Mouse (Mus musculus): ENCODE data around the gene Gm47959. TPM values are rescaled to one million over a fixed set of nuclear protein-coding genes. Genes with fewer than 3 reads are reported as not detected.
"Not testable (repeated sequence)": the region's sequence is repeated elsewhere in the genome, so short reads cannot be mapped to it uniquely, and the experiment has no call there.

The Gm47959 gene
- total RNA-seq (2021): not detected

DNA sequence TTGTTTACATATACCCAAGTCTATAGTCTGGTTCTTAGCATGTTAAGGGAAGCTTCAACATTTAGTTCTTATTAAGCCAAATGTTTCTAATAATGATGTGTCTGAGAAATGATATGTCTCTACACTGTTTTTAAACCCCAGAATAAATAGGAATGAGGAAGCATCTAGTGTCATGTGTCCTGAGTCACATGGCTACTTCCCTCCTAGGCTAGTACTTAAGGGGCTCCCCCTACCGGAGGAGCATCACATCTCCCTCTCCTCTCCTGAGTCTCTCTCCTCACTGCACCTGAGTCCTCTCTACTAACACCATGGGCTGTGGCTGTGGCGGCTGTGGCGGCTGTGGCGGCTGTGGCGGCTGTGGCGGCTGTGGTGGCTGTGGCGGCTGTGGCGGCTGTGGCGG lies at the start of gene Gm47959:
Gene Gm47959 (plus strand): TSS at position 243 of the 400 bp plus-strand sequence.
- intact Hi-C loops (cut with DNase I); DNase-seq (ENCODE audit: low spot score in 2 of 2): not testable (repeated sequence)

DNA sequence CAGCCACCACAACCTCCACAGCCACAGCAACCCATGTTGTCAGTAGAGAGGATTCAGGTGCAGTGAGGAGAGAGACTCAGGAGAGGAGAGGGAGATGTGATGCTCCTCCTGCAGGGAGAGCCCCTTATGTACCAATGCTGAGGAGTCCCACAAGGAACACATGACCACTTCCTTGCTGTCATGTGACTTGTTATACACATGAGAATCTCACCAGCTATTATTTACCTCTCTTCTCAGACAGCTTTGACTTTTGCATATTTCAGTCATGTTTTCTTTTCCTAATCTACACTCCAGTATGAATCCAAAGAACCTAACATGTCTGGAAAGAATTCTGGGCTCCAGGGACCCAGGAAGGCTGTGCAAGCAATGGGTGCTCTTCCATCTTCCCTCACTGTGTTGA lies 44.4 kb upstream of the Gm47959 start, which contains the start of gene Gm7544:
Gene Gm7544 (minus strand): TSS at position 101 of the 400 bp plus-strand sequence.
- DNase-seq (ENCODE audit: low spot score in 2 of 2); intact Hi-C loops (cut with DNase I): not testable (repeated sequence)

DNA sequence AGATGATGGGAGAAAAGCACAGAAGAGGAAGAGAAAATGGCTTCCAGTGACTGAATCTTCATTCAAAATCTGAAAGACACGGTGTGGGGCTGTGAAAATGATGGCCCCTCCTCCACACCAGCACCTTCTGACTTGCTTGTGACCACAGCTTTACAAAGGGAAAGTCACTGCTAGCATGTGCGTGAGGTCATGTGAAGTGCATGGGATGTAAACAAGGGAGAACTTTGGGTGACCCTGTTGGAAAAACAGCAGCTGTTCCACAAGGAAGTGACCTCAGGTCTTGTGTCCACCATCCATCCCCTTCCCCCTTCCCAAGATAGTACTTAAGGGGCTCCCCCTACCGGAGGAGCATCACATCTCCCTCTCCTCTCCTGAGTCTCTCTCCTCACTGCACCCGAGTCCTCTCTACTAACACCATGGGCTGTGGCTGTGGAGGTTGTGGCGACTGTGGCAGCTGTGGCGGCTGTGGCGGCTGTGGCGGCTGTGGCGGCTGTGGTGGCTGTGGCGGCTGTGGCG lies 40.4 kb upstream of the Gm47959 start, which contains the start of gene Gm47955:
Gene Gm47955 (plus strand): TSS at position 417 of the 516 bp plus-strand sequence.
- intact Hi-C loops (cut with DNase I): no loop called here
- DNase-seq (ENCODE audit: low spot score in 2 of 2): no peak

DNA sequence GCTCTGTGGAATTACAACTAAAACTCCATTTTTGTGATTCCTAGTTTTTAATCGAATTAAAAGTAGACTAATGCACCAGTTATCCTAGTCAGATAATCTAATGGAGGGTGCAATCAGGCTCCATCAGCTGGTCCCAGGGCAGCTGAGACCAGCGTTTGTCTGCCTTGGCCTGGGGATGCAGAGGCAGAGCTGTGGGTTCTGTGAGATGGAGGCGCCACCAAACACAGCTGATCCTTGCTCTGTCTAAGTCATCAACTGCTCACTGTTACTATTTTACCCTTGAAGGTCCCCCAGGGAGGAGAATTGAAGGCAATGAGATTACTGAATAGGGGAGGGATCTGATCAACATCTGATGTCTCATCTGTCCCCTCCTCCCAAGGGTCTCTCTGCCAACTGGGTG lies 33.9 kb upstream of the Gm47959 start:
- intact Hi-C loops (cut with DNase I): no loop called here
- DNase-seq (ENCODE audit: low spot score in 2 of 2): no peak

DNA sequence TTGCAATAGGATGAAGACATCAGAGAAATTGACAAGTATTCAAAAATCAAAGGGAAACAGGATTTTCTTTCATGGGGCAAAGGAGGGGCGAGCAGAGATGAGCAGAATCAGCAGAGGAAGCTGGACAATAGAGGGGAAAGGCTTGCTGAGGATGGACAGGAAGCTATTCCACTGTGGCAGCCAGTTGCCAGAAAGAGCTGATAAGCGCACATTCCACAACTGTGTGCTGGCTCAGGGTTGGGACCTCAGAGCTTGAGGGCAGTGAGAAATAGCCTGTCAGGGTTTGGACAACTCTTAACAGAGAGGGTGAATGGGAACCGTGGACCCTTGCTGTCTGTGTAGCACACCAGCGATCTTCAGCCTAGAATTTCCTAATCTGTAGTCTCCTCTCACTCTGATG lies 28.3 kb upstream of the Gm47959 start:
- intact Hi-C loops (cut with DNase I): no loop called here
- no peak for DNase-seq (ENCODE audit: low spot score in 2 of 2)

DNA sequence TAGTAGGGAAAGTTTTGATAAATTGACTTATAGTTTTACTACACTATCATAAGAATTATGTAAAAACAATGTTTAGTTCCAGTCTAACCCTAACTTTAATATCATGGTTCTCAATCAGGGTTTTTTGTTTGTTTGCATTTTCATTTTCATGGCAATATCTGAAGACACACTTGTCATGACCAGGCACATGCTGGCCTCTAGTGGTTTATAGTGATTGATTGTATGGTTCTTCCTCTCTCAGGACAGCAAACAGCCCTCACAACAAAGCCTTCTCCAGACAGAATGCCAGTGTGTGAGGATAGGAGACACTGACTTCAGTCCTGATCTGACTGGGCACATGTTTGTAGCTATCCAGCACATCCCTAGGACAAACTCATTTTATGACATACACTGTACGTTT lies 27.1 kb upstream of the Gm47959 start:
- no peak for DNase-seq (ENCODE audit: low spot score in 2 of 2)
- intact Hi-C loops (cut with DNase I): no loop called here

DNA sequence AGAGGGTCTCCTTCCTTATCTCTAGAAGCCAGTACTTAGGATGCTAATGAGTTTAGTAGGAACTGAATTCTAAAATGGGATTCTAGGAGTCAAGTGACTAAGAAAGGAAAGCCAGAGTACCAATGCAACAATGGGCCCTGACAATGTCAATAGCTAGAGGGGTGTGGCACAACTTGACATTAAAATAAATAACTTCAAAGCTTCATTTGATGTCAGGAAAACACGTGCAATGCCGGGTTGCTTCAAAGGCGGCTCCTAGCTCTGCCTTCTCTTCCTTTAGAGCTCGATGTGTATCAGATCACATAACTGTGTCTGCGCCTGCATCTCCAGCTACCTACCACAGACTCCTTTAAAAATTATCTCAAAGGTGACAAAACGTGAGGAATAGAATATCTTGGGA lies 26.4 kb upstream of the Gm47959 start:
- DNase-seq (ENCODE audit: low spot score in 2 of 2): no peak
- intact Hi-C loops (cut with DNase I): no loop called here

DNA sequence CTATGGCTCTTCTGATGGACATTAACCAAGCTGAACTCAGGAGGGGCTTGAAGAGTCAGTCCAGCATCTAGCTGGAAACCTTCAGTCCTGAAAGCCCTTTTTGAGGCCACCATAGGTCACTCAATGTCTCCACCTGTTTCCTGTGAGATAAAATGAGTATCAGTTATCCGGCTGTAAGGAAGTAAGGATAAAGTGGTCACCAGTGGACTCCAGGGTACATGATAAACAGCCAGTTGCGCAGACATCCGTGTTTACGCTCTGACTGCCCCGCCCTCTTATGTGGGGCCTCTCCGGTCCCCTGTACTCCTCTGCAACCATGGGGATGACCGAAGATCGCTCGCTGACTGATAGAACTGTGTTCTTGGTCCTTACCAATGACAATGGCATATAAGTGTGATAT lies 26.0 kb upstream of the Gm47959 start:
- intact Hi-C loops (cut with DNase I): no loop called here
- DNase-seq (ENCODE audit: low spot score in 2 of 2): no peak

DNA sequence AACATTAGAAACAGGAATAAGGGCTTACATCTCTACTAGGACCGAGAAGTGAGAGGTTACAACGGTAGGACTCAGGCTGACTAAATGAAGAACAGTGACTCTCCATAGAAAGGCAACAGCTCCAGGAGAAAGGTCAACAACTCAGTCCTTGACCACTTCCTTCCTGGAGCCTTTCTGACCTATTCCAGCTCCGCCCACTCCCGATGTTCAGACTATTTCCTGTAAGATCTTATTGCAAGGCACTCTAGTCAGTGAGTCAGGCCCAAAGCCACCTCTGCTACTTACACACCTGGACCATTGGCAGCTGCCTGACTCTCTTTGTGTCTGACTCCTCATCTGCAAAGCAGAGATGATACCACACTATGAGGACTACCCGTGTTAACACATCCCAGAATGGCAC lies 24.6 kb upstream of the Gm47959 start:
- intact Hi-C loops (cut with DNase I): no loop called here
- DNase-seq (ENCODE audit: low spot score in 2 of 2): no peak

DNA sequence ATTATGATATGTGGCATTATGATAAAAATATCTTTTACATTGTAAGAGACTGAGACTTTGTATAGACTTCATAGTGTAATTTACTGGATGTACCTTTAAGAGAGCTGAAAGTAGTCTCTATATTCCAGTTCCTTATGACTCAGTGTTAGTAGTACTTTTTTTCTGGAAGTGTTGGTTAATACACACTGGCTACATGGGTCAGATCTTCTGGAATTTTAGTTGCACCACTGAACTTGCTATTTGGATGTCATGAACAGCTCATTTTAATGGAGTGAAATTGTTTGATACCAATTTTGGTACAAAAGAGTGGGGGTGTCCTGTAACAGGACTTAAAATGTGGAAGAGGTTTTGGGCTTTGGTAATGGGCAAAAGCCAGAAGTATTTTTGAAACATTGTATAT lies 22.5 kb upstream of the Gm47959 start:
- DNase-seq (ENCODE audit: low spot score in 2 of 2): no peak
- intact Hi-C loops (cut with DNase I): no loop called here

DNA sequence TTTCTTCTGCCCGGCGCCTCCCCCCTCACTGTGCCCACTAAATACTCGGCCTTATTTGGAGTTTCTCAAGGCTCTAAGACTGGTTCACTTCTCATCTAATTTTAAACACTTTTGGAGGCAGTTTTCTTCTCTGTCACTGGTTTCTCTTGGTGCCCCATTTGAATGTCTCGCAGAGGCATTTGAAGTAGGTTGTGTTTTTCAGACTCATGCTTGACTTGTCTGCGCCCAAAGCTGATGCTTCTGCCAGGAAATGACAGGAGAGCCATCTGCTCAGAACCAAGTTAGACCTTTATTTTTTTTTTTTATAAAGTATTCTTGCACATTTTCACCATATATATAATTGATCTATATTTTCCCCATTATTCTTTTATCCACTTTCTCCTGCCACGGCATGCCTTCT lies 13.6 kb upstream of the Gm47959 start:
- intact Hi-C loops (cut with DNase I): loop anchor here (2.0 to 5.0 kb wide), 3 partner anchors 149 to 434 kb away; partner anchors contain the start of gene Agfg1
- peak in 1 of 2 experiments; percentile 55 for DNase-seq (ENCODE audit: low spot score in 2 of 2)

DNA sequence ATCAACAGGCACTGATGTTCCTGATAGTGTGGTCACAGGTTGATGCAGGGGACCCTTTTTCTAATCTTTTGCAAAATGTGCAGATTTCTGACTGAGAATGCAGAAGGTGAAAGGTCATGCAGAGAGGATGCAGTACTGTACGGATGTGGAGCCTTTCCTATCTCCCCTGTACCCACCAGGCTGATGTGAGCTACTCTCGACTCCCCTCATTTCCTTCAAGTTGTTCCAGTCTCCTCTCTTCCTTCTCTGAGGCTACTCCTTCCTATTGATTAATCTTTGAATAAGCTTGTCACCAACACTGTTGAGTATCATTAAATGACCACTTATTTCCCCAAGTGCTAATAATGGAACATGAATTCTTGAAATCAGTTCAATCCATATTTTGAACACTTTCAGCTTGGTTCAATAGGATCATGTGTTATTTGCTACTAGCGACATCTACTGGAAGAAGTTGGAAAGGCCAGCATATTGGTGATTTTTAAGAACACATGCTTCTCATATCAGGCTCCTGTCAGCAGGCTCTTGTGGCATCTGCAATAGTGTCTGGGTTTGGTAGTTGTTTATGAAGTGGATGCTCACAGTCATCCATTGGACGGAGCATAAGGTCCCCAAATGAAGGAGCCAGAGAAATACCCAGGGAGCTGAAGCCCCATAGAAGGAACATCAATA lies 12.7 kb upstream of the Gm47959 start:
- peak; percentile 78 to 86 for DNase-seq (ENCODE audit: low spot score in 2 of 2)
- intact Hi-C loops (cut with DNase I): loop anchor here (2.0 to 5.0 kb wide), 3 partner anchors 150 to 435 kb away; partner anchors contain the start of gene Agfg1

DNA sequence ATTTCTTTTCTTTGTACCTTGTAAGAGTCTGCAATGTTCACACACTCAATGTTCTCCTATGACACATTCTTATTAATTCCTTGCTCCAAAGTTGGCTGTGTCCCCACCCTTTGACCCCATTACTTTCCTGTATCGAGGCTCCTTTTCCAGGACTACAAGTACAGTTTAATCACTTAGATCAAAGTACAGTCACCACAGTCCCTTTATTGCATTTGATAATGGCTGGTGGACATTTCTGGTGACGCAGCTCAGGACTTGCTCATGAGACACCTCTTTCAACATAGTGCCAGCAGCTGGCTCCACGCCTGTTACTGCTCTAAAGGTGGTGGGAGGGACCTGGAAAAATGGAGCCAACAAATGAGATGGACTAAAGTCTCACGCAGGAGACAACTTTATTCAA lies 9.3 kb upstream of the Gm47959 start:
- DNase-seq (ENCODE audit: low spot score in 2 of 2): no peak
- intact Hi-C loops (cut with DNase I): no loop called here

DNA sequence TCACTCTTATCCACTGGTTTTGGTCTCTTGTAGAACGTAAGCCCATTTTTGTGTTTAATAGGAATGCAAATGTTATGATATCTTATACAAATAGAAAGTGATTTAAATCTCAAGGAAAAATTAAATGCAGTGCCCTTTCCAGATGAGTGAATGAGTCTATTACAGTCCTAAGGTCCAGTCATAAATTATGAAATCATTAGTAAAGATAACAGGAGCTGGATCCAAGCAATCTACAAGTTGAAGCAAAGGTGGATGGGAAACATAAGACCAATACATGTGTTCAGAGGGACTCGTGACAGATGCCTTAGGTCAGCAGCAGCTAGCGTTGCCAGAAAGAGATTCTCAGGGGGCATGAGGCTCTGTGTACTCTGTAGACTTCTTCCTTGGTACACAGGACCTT lies 8.8 kb upstream of the Gm47959 start:
- intact Hi-C loops (cut with DNase I): no loop called here
- no peak for DNase-seq (ENCODE audit: low spot score in 2 of 2)

DNA sequence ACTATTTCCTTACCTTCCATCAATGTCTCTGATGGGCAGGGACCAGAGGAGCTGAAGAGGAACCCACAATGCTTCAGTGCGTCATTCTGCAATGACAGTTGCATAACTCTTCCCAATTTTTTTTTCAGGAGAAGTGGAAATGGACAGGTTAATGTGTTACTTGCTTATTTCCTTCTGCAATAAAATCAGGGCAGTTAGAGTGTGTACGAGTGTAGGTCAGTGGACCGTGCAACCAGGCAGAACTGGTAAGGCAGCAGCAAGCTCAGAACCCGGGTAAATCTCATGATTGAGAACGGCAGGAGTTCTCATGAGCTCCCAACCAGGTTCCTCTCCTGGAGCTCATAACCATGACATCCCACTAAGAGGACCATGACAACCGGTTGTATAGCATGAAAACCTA lies 8.3 kb upstream of the Gm47959 start:
- intact Hi-C loops (cut with DNase I): no loop called here
- no peak for DNase-seq (ENCODE audit: low spot score in 2 of 2)

DNA sequence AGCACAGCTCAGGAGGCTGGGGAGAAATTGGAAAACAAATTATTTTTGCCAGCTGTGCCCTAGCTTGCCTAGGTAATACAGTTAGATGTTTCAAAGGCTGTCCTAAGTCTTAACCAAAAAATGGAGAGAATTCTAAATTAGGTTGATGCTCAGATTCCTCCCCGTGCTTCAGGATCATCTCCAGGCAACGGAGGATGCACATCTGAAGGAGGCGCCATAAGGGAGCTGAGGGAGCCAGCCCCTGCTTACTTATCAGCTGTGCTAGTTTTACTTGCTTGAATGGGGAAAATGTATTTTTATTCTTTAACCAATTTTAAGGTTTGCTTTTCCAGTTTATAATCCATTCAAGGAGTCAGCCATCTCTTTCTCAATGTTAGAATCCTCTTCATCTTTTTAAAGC lies 6.4 kb upstream of the Gm47959 start:
- intact Hi-C loops (cut with DNase I): no loop called here
- DNase-seq (ENCODE audit: low spot score in 2 of 2): no peak

DNA sequence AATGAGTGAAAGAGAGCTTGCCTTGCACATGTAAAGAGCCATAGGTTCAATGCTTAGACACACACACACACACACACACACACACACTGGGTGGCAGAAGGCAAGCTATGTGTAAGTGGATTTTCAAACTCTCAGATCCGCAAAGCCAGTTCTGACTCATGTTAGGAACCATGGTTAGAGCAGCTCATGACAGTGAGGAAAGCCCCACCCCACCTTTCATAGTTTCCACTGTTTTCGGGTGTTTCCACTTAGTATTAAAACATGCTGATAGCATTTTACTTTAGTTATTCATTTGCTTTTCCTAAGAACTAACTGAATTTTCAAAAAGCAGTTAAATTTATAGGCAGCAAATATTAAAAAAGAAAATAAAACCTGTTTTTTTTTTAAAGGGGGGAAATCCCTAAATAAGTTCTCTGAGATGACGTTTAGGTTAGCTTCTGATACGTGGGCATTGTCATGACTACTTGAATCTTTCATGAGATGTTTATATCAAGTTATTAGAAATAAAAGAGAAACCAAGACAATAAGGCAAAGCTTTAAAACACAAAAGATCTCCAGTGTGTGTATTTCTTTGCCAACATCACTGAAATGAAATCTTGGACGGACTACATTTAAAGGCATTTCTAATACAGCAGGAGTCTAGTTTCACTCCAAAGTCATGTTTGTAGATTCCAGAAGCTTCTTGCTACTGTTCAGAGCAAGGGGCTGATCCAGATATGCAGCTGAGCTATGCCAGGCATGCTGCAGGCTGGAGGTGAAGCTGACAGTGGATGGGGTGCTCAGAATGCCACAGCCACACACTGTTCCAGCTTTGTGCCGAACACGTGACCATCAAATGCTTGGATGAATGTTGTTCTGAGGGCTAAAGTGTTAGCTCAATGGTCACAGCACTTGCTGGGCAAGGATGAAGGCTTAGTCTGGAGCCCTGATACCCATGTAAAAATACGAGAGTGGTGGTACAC lies 6.2 kb downstream of the Gm47959 start:
- no peak for DNase-seq (ENCODE audit: low spot score in 2 of 2)
- intact Hi-C loops (cut with DNase I): no loop called here

DNA sequence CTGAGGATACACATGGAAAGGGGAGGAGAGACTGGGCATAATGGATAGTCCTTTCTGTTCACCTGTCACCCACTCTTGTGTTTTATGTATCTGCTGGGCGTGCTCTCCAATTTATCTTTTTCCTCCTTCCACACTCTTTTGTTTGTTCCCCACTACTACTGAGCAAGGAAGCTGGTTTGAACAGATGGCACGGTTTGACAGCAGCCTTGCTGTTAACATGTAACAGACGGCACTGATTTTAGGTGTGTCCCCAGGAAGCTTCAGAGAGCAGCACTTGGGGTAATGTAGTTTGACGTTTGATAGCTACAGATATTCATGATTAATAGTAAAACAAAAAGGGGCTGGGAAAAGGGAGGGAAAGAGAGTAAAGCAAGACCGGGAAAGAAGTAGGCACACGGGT lies 7.1 kb downstream of the Gm47959 start:
- DNase-seq (ENCODE audit: low spot score in 2 of 2): no peak
- intact Hi-C loops (cut with DNase I): no loop called here

DNA sequence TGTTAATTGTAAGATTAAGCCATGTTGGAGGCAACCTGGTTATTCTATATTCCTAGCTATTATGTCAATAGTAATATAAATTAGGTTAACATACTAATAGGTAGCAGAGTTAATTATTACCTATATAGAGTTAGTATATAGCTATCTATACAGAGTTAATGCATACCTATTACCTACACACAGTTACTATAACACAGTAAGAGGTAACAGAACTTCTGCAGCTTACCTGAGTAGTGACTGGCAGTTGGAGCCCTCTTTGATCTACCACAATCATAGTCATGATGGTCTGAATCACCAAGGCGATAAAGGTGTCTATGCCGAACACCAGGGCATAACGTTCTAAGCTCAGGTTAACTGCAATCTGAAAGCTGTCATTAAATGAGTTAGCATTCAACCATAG lies 14.1 kb downstream of the Gm47959 start:
- DNase-seq (ENCODE audit: low spot score in 2 of 2): no peak
- intact Hi-C loops (cut with DNase I): no loop called here

DNA sequence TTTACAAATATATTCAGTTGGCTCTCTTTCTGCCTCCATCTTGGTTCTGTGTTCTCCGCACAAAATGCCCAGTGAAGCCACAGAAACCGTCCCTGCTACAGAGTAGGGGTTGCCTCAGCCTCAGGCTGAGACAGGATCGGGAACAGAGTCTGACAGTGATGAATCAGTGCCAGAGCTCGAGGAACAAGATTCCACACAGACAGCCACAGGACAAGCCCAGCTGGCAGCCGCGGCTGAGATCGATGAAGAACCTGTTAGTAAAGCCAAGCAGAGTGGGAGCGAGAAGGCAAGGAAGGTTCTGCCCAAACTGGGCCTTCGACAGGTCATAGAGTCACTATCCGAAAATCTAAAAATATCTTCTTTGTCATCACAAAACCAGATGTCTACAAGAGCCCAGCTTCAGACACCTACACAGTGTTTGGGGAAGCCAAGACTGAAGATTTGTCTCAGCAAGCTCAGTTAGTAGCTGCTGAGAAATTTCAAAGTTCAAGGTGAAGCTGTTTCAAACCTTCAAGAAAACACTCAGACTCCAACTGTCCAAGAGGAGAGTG lies 15.1 kb downstream of the Gm47959 start:
- DNase-seq (ENCODE audit: low spot score in 2 of 2): no peak
- intact Hi-C loops (cut with DNase I): no loop called here
